Mouse (Mus musculus) bone marrow, adult 2 months (tissue): ENCODE measurements at regions not wholly inside any gene's neighbourhood (a gene's known extent, or its start where the extent isn't known, plus 50 kb on each side); places are given as distances from the start of the nearest gene placed in this dataset.

Experiments
- CTCF ChIP-seq: fragments of 200-500 bp; IDR thresholded peaks from 2 replicates; pipeline ENCODE4 v1.5.1; 2011; ENCODE audit warnings: low read length, control low read depth; ENCODE audit not compliant: control insufficient read depth, insufficient read depth
- POLR2A ChIP-seq: fragments of 200-500 bp; IDR thresholded peaks from 2 replicates; pipeline ENCODE4 v1.6.1; 2011; ENCODE audit warnings: low read depth, mild to moderate bottlenecking, control low read depth, low read length, borderline replicate concordance; ENCODE audit not compliant: control insufficient read depth

GRCm38 (mm10) chr3:144324974-144325373 is 120.0 kb upstream of the Lmo4 start:
- TF ChIP-seq POLR2A (no peak), CTCF (no peak)
